Mouse (Mus musculus) hindbrain, postnatal 0 days (tissue): ENCODE measurements around the gene Ctag2. TPM values are rescaled to one million over a fixed set of nuclear protein-coding genes. Genes with fewer than 3 reads are reported as not detected.

ENCODE experiments used
- ATAC-seq: fragments of 200-750 bp; cut with Nextera tagmentation; 2 replicates; pipeline ENCODE4 v1.8.0; 2017; ENCODE audit warnings: mild to moderate bottlenecking, moderate TSS enrichment, moderate library complexity
- DNase-seq: peaks from one replicate; pipeline ENCODE4 v3.0.0-alpha.2; 2015; ENCODE audit warnings: low spot score
- H3K27ac ChIP-seq: fragments of 300-500 bp; sonication (generic); 2 replicates; pipeline ENCODE4 v1.5.1; 2014; ENCODE audit warnings: mild to moderate bottlenecking
- H3K27me3 ChIP-seq: fragments of 300-500 bp; sonication (generic); 2 replicates; pipeline ENCODE4 v1.6.1; 2014; ENCODE audit warnings: low read length, mixed read lengths; ENCODE audit not compliant: insufficient read depth
- H3K36me3 ChIP-seq: fragments of 300-500 bp; sonication (generic); 2 replicates; pipeline ENCODE4 v1.6.1; 2014; ENCODE audit warnings: low read length, mixed read lengths; ENCODE audit not compliant: insufficient read depth
- H3K4me1 ChIP-seq: fragments of 300-500 bp; sonication (generic); 2 replicates; pipeline ENCODE4 v1.6.1; 2014; ENCODE audit warnings: antibody characterized with exemption, low read length, mixed read lengths; ENCODE audit not compliant: insufficient read depth
- H3K4me2 ChIP-seq: fragments of 300-500 bp; sonication (generic); 2 replicates; pipeline ENCODE4 v1.6.1; 2014; ENCODE audit warnings: low read depth, mild to moderate bottlenecking, low read length, moderate library complexity, mixed read lengths
- H3K4me3 ChIP-seq: fragments of 300-500 bp; sonication (generic); 2 replicates; pipeline ENCODE4 v1.5.1; 2014; ENCODE audit warnings: low read length
- H3K9ac ChIP-seq: fragments of 300-500 bp; sonication (generic); replicated peaks from 2 replicates; pipeline ENCODE4 v1.6.1; 2014; ENCODE audit warnings: mild to moderate bottlenecking, low read length, moderate library complexity, mixed read lengths
- H3K9me3 ChIP-seq: fragments of 300-500 bp; sonication (generic); 2 replicates; pipeline ENCODE4 v1.6.1; 2016; ENCODE audit warnings: low read length, mixed read lengths
- CTCF ChIP-seq: IDR thresholded peaks from 2 replicates; pipeline ENCODE4 v1.5.1; 2016; ENCODE audit warnings: antibody characterized with exemption, control low read depth, low read depth
- WGBS: fragments of 180-500 bp; shearing (Covaris S2); extraction: QIAGEN DNeasy Blood & Tissue Kit; methylation state at CpG from one replicate; pipeline ENCODE4 v1.1.7; 2014; 5-methylcytosine and 5-hydroxymethylcytosine counted together
- polyA plus RNA-seq: library from polyadenylated mRNA; unstranded; fragments of >200 nt; fragmentation: Nextera tagmentation; extraction: Ambion mirVana; gene quantifications from 2 replicates; pipeline ENCODE4 v1.2.1, GENCODE M21; 2015
- total RNA-seq: library from RNA; depleted of rRNA; stranded (reverse); fragments of >200 nt; gene quantifications from 2 replicates; pipeline ENCODE4 v1.2.3, GENCODE M21; 2014; rRNA removed

Gene Ctag2
- not detected in 2 replicates for total RNA-seq
- not detected in 2 replicates for polyA plus RNA-seq

DNA sequence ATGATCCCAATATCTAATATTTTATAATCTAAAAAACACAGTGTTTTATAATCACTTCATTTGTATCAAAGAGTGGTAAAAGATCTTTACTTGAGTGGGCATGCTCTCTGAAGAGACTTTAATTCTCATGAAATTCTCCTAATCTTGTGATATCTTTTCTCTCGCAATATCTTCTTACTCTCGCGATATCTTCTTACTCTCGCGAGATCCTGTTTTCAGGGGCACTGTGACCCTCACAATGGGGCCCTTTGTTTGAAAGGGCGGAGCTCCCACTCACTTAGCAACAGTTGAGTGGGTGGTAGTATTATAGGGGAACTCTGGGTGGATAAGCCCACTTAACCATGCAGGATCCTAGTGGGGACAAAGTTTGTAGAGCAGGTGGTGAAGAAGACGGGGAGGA, at the start of gene Ctag2:
TSS of gene Ctag2 (plus strand) at position 301 of the 400 bp plus-strand sequence.
- 88% methylated on average over 7 of the region's 7 CpGs for WGBS
- no peak for TF ChIP-seq CTCF

More for the DNA sequence above, at the start of gene Ctag2:
- no peaks in the 10 kb centered on the region for H3K36me3 ChIP-seq
- H3K9me3 ChIP-seq: 0 out of 2 replicates have a peak, but pooled peaks cover 3% of the 10 kb centered on the region
- DNase-seq (no peak), ATAC-seq (no peak)
- no peak within 1 kb of the TSS for H3K4me2 ChIP-seq
- H3K9ac ChIP-seq: no peak within 1 kb of the TSS
- no peaks in the 10 kb centered on the region for H3K27me3 ChIP-seq
- H3K4me1 ChIP-seq: no peaks in the 10 kb centered on the region
- H3K4me3 ChIP-seq: no peak within 1 kb of the TSS
- H3K27ac ChIP-seq: no peak within 1 kb of the TSS
